Mouse (Mus musculus) erythroblast, embryonic 14.5 days (primary cell): ENCODE data around the gene Scpep1.

Experiments
- GATA1 ChIP-seq: IDR thresholded peaks from 2 replicates; pipeline ENCODE4 v1.6.1; 2012; ENCODE audit warnings: low read length, inconsistent platforms, mixed read lengths
- TAL1 ChIP-seq: IDR thresholded peaks from 3 replicates; pipeline ENCODE4 v1.6.1; 2012; ENCODE audit warnings: low read length, inconsistent platforms, mixed read lengths

GRCm38 (mm10) chr11:89003078-89003477 is 47.8 kb upstream of the Scpep1 start:
- TF ChIP-seq GATA1 (no peak), TAL1 (no peak)
